Mouse (Mus musculus) cerebellum, postnatal 36 days (tissue): ENCODE results near the gene Grk5.

Source experiments
- DNase-seq, 2 experiments: peaks; one replicate each; pipeline ENCODE4 v3.0.0; 2021 to 2022; ENCODE audit warnings: mixed read lengths in 2 of 2

The Grk5 gene

GRCm38 (mm10) chr19:60981391-60981790 lies 91.8 kb downstream of the Grk5 start:
- DNase-seq, result no peak

GRCm38 (mm10) chr19:60981894-60982293 lies 92.3 kb downstream of the Grk5 start:
- DNase-seq, result no peak

- DNase-seq, result no peak
Observed at GRCm38 (mm10) chr19:60989766-60990165, 100.2 kb downstream of the Grk5 start.

GRCm38 (mm10) chr19:60994214-60994613 lies 104.7 kb downstream of the Grk5 start:
- no peak for DNase-seq

- no peak for DNase-seq
Observed at GRCm38 (mm10) chr19:60994845-60995244, 105.3 kb downstream of the Grk5 start.

- DNase-seq, result no peak
Observed at GRCm38 (mm10) chr19:60997784-60998183, 108.2 kb downstream of the Grk5 start.

- no peak for DNase-seq
Observed at GRCm38 (mm10) chr19:60999652-61000051, 110.1 kb downstream of the Grk5 start.

- DNase-seq, result peak in 1 of 2 experiments; percentile 19
Observed at GRCm38 (mm10) chr19:61000958-61001357, 111.4 kb downstream of the Grk5 start.

- DNase-seq, result no peak
Observed at GRCm38 (mm10) chr19:61009266-61009665, 119.7 kb downstream of the Grk5 start.

GRCm38 (mm10) chr19:61017477-61018266 lies 128.1 kb downstream of the Grk5 start:
- no peak for DNase-seq

- no peak for DNase-seq
Observed at GRCm38 (mm10) chr19:61021502-61021901, 132.0 kb downstream of the Grk5 start.

- no peak for DNase-seq
Observed at GRCm38 (mm10) chr19:61021939-61022566, 132.5 kb downstream of the Grk5 start.

- no peak for DNase-seq
Observed at GRCm38 (mm10) chr19:61031570-61031969, 142.0 kb downstream of the Grk5 start.

- no peak for DNase-seq
Observed at GRCm38 (mm10) chr19:61039151-61039550, 149.6 kb downstream of the Grk5 start.

GRCm38 (mm10) chr19:61048646-61049045 lies 159.1 kb downstream of the Grk5 start:
- DNase-seq, result peak; percentile 25 to 41

GRCm38 (mm10) chr19:61049413-61049812 lies 159.9 kb downstream of the Grk5 start:
- DNase-seq, result peak in 1 of 2 experiments; percentile 13

GRCm38 (mm10) chr19:61051151-61051550 lies 161.6 kb downstream of the Grk5 start:
- no peak for DNase-seq

GRCm38 (mm10) chr19:61052008-61052407 lies 162.5 kb downstream of the Grk5 start:
- DNase-seq, result no peak

GRCm38 (mm10) chr19:61052786-61053185 lies 163.2 kb downstream of the Grk5 start:
- DNase-seq, result no peak

GRCm38 (mm10) chr19:61056783-61057410 lies 167.3 kb downstream of the Grk5 start:
- no peak for DNase-seq

- no peak for DNase-seq
Observed at GRCm38 (mm10) chr19:61057581-61057980, 168.0 kb downstream of the Grk5 start.

GRCm38 (mm10) chr19:61064386-61064785 lies 174.8 kb downstream of the Grk5 start:
- peak; percentile 19 to 22 for DNase-seq

- no peak for DNase-seq
Observed at GRCm38 (mm10) chr19:61065011-61065410, 175.5 kb downstream of the Grk5 start.

- no peak for DNase-seq
Observed at GRCm38 (mm10) chr19:61078622-61079021, 189.1 kb downstream of the Grk5 start.
